Mouse (Mus musculus) right cerebral cortex, postnatal 25 days (tissue): ENCODE data around the gene Per1.

ENCODE experiments used
- DNase-seq: peaks from one replicate; pipeline ENCODE4 v3.0.0; 2022

Per1 gene

GRCm38 (mm10) chr11:69135361-69135760, 40.3 kb downstream of the Per1 start:
- no peak for DNase-seq

GRCm38 (mm10) chr11:69147546-69147945, 52.5 kb downstream of the Per1 start:
- no peak for DNase-seq

- DNase-seq = no peak
Measured at GRCm38 (mm10) chr11:69148451-69148960, 53.5 kb downstream of the Per1 start.

- DNase-seq = no peak
Measured at GRCm38 (mm10) chr11:69149728-69150127, 54.7 kb downstream of the Per1 start.

- DNase-seq = peak; percentile 52
Measured at GRCm38 (mm10) chr11:69150444-69150843, 55.4 kb downstream of the Per1 start.

GRCm38 (mm10) chr11:69151004-69151403, 56.0 kb downstream of the Per1 start:
- DNase-seq = no peak

GRCm38 (mm10) chr11:69153831-69154230, 58.8 kb downstream of the Per1 start:
- no peak for DNase-seq

- no peak for DNase-seq
Measured at GRCm38 (mm10) chr11:69155351-69155750, 60.3 kb downstream of the Per1 start.

- no peak for DNase-seq
Measured at GRCm38 (mm10) chr11:69156800-69157199, 61.8 kb downstream of the Per1 start, which contains the start of gene Alox12b. Alox12b (plus strand) TSS chr11:69156989.
